Mouse (Mus musculus) E14TG2a.4 (cell line): ENCODE measurements at regions not wholly inside any gene's neighbourhood (a gene's known extent, or its start where the extent isn't known, plus 50 kb on each side); places are given as distances from the start of the nearest gene placed in this dataset.
A peak's percentile ranks its signal among the peaks of the same experiment; 100 is the strongest.

Source experiments
- H3K27me3 ChIP-seq: 2 replicates; pipeline ENCODE4 v1.6.1; 2014; ENCODE audit warnings: low read length, control low read depth; ENCODE audit not compliant: insufficient read depth
- H3K36me3 ChIP-seq: 2 replicates; pipeline ENCODE4 v1.6.1; 2014; ENCODE audit warnings: low read length, control low read depth; ENCODE audit not compliant: insufficient read depth
- H3K4me1 ChIP-seq: replicated peaks from 2 replicates; pipeline ENCODE4 v1.6.1; 2014; ENCODE audit warnings: low read depth, low read length, control low read depth
- H3K4me3 ChIP-seq: replicated peaks from 2 replicates; pipeline ENCODE4 v1.5.1; 2014; ENCODE audit warnings: mild to moderate bottlenecking, low read length
- H3K9me3 ChIP-seq: 2 replicates; pipeline ENCODE4 v1.6.1; 2014; ENCODE audit warnings: low read length, control low read depth
- CTCF ChIP-seq: conservative IDR thresholded peaks from 2 replicates; pipeline ENCODE4 v1.5.1; 2014; ENCODE audit warnings: low read length
- NANOG ChIP-seq: IDR thresholded peaks from 2 replicates; pipeline ENCODE4 v1.6.1; 2014; ENCODE audit warnings: borderline replicate concordance, low read length, mixed read lengths
- POU5F1 ChIP-seq: IDR thresholded peaks from 2 replicates; pipeline ENCODE4 v1.6.1; 2014; ENCODE audit warnings: low read length, borderline replicate concordance

- H3K36me3 ChIP-seq, result no peaks in the 10 kb centered on the region
- H3K4me1 ChIP-seq, result no peaks in the 10 kb centered on the region; the same call in 1 of the 2 replicates
- H3K9me3 ChIP-seq, result no peaks in the 10 kb centered on the region
- no peaks in the 10 kb centered on the region for H3K27me3 ChIP-seq
- no peak for TF ChIP-seq NANOG
- TF ChIP-seq POU5F1, result no peak
- no peak for TF ChIP-seq CTCF
- H3K4me3 ChIP-seq, result no peak overlapping the region
These were observed 343.0 kb upstream of the Fam19a5 start for GRCm38 (mm10) chr15:87201055-87201454.

GRCm38 (mm10) chr15:87229951-87230350, 314.1 kb upstream of the Fam19a5 start:
- no peak for TF ChIP-seq CTCF
- TF ChIP-seq NANOG, result no peak
- TF ChIP-seq POU5F1, result no peak
- H3K9me3 ChIP-seq, result peaks cover 21% of the 10 kb centered on the region
- no peak overlapping the region for H3K4me3 ChIP-seq
- peaks cover 39% of the 10 kb centered on the region for H3K4me1 ChIP-seq
- no peaks in the 10 kb centered on the region for H3K27me3 ChIP-seq
- no peaks in the 10 kb centered on the region for H3K36me3 ChIP-seq

- H3K27me3 ChIP-seq, result no peaks in the 10 kb centered on the region
- H3K4me3 ChIP-seq, result no peak overlapping the region
- peaks cover 9% of the 10 kb centered on the region for H3K9me3 ChIP-seq
- TF ChIP-seq NANOG, result no peak
- TF ChIP-seq POU5F1, result no peak
- no peak for TF ChIP-seq CTCF
- no peaks in the 10 kb centered on the region for H3K4me1 ChIP-seq
- no peaks in the 10 kb centered on the region for H3K36me3 ChIP-seq
These were observed 308.0 kb upstream of the Fam19a5 start for GRCm38 (mm10) chr15:87236096-87236495.

GRCm38 (mm10) chr15:87239057-87239456, 305.0 kb upstream of the Fam19a5 start:
- TF ChIP-seq CTCF, result no peak
- no peak for TF ChIP-seq NANOG
- H3K4me1 ChIP-seq, result no peaks in the 10 kb centered on the region

GRCm38 (mm10) chr15:87261497-87261896, 282.6 kb upstream of the Fam19a5 start:
- no peaks in the 10 kb centered on the region for H3K4me1 ChIP-seq
- H3K9me3 ChIP-seq, result no peaks in the 10 kb centered on the region
- no peak overlapping the region for H3K4me3 ChIP-seq
- no peaks in the 10 kb centered on the region for H3K36me3 ChIP-seq
- no peaks in the 10 kb centered on the region for H3K27me3 ChIP-seq
- TF ChIP-seq POU5F1, result no peak
- no peak for TF ChIP-seq CTCF
- TF ChIP-seq NANOG, result no peak

More at GRCm38 (mm10) chr15:87239057-87239456, 305.0 kb upstream of the Fam19a5 start:
- H3K27me3 ChIP-seq, result no peaks in the 10 kb centered on the region
- no peaks in the 10 kb centered on the region for H3K9me3 ChIP-seq
- no peak overlapping the region for H3K4me3 ChIP-seq
- H3K36me3 ChIP-seq, result no peaks in the 10 kb centered on the region

GRCm38 (mm10) chr15:87264906-87265305, 279.2 kb upstream of the Fam19a5 start:
- Histone ChIP-seq H3K27me3 (no peaks in the 10 kb centered on the region), H3K4me3 (no peak overlapping the region), H3K4me1 (no peaks in the 10 kb centered on the region), H3K36me3 (no peaks in the 10 kb centered on the region), H3K9me3 (no peaks in the 10 kb centered on the region)
- TF ChIP-seq CTCF (no peak), NANOG (no peak), POU5F1 (no peak)

GRCm38 (mm10) chr15:87290987-87291529, 253.0 kb upstream of the Fam19a5 start:
- Histone ChIP-seq H3K4me1 (no peaks in the 10 kb centered on the region), H3K9me3 (peaks cover 75% of the 10 kb centered on the region), H3K4me3 (no peak overlapping the region), H3K27me3 (no peaks in the 10 kb centered on the region), H3K36me3 (no peaks in the 10 kb centered on the region)
- TF ChIP-seq CTCF, result no peak
- no peak for TF ChIP-seq NANOG
- no peak for TF ChIP-seq POU5F1

- Histone ChIP-seq H3K4me3 (no peak overlapping the region), H3K4me1 (no peaks in the 10 kb centered on the region), H3K9me3 (peaks cover 27% of the 10 kb centered on the region), H3K27me3 (0 out of 2 replicates have a peak, but pooled peaks cover 2% of the 10 kb centered on the region), H3K36me3 (no peaks in the 10 kb centered on the region)
- TF ChIP-seq NANOG, result no peak
- TF ChIP-seq CTCF, result peak; percentile 62
These were observed 224.2 kb upstream of the Fam19a5 start for GRCm38 (mm10) chr15:87319896-87320295.

- TF ChIP-seq POU5F1, result no peak
- no peak for TF ChIP-seq CTCF
- no peak for TF ChIP-seq NANOG
- peaks cover 13% of the 10 kb centered on the region for H3K9me3 ChIP-seq
- H3K36me3 ChIP-seq, result no peaks in the 10 kb centered on the region
- no peak overlapping the region for H3K4me3 ChIP-seq
- 0 out of 2 replicates have a peak, but pooled peaks cover 2% of the 10 kb centered on the region for H3K27me3 ChIP-seq
- H3K4me1 ChIP-seq, result no peaks in the 10 kb centered on the region
These were observed 222.8 kb upstream of the Fam19a5 start for GRCm38 (mm10) chr15:87321067-87321985.
